Mouse (Mus musculus): ENCODE data around the gene Hsph1.

The Hsph1 gene

DNA sequence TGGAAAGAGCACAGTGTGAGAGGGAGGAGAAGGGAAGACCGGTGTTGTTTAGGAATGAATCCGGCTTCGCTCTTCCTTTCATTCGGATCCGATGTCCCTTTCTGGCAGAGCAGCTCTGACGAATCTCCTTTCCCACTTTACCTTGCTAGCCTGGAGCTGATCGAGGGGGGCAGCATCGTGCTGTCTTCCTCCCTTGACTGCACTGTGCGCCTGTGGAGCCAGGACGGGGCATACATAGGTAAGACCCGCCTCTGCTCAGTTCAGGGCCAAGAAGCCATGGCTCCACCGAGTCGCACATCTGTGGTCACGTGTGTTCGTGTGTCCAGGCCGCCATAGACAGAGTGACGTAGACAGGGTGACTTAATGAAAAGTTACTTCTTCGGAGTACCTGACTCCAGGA lies 38.8 kb downstream of the Hsph1 start:
- in situ Hi-C loops (cut with MboI, MseI) = no loop called here

DNA sequence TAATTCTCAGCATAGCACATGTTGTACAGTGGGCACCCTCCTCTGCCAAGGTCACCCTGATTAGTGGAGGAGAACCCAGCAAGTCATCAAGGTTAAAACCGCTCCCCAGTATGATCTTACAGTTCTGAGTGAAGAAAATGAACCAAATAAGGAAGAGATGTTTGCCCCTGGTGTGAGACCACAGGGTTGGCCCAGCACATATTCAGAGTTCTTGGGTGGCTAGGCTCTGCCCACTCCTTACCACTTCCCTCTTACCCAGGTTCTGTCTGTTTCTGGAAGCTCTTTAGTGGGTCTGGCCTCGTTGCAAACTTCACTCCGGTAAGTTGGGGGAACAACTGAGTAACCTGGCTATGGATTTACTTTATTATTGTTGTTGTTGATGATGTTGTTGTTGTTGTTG lies 42.0 kb downstream of the Hsph1 start:
- in situ Hi-C loops (cut with MboI, MseI) = no loop called here

DNA sequence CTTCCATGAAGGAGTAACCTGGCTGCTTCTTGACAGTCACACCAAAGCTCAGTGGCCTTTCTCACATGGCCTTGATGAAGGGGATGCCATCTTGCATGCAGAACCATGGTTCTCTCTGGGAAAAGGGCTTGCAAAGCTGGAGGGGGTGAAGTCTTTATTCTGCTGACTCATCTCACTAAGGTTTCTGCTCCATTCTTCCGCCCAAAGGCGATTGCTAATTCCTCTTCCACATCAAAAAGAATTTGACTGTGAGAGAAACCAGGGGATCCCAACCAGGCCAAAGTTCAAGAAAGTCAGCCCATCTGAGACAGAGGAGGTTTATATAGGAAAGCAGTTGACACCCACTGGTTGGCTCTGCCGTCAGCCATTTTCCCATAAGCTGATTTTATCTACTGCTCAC lies 46.2 kb downstream of the Hsph1 start:
- in situ Hi-C loops (cut with MboI, MseI) = loop anchor here (5.0 kb wide), 1 partner anchor 87 kb away; the partner anchor contains the start of gene B3glct

DNA sequence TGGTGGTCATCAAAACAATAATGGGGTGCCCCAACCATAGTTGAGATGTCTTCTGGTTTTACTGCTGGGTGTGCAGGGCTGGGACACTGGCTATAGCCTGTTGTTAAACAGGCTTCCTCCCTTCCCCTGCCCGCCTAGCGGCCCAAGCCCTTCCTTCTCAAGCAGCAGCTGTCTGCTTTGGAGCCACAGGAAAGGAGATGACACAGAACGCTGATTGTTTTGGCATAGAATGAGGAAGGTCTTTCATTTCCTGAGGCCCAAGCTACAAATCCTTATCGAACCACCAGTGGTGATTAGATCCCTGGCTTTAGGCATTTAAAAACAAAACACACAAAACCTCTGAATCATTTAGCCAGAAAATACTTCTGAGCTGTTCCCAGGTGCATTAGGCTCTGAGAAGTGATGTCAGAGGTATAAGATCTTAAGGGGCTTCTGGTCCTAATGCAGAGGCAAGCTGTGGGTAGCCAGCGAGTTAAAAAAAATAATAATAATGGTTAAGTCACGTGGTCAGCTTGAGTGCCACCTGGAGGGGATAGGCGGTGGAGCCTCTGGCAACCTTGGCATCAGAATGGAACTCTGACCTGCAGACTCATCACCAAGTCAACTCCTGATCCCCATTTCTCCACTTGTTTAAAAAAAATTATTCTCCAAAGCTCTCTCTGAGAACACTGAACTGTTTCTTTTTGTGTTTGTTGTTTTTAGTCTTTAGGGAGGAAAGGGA lies 47.2 kb downstream of the Hsph1 start:
- in situ Hi-C loops (cut with MboI, MseI) = loop anchor here (5.0 kb wide), 1 partner anchor 88 kb away; the partner anchor contains the start of gene B3glct

DNA sequence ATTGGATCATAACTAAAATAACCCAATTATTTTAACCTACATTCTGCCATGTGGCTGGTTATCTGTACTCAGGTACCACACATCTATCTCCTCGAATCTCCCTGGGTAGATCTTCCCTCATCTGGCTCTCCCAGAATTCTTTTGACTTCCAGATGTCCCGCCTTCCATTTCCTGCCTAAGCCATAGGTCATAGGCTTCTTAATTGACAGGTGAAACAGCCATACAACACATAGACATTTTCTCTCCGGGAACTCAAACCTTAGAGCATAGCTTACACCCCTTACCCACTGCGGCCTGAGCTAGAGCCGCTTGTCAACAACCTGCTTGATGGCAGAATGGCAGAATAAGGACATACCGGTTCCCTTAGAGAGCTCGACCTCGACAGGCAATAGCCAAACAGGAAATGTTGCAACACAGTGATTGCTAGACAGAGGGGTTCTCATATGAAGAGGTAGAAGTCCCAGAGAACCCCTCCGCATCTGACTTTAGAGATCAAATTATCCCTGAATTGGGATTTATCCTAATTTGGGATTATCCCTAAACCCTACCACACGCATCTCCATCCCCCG lies 48.8 kb downstream of the Hsph1 start:
- in situ Hi-C loops (cut with MboI, MseI) = loop anchor here (5.0 kb wide), 1 partner anchor 90 kb away; the partner anchor contains the start of gene B3glct

DNA sequence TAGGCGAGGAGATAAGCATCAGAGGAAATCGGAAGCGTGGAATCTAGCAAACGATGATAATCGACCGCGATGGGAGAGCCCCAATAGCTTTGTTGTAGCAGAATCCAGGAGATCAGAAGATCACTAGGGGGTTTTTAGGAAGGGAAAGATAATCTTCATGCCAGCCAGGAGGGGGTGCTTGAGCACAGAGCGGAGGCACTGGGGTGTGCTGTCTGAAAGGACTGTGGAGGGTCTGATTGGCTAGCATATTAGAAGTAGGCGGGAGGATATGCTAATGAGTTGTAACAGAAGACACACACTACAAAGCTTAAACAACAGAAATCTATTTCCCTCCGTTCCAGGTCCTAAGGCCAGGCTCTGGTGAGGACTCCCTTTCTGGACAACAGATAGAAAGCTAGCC lies 50.3 kb downstream of the Hsph1 start:
- in situ Hi-C loops (cut with MboI, MseI) = loop anchor here (5.0 kb wide), 1 partner anchor 91 kb away; the partner anchor contains the start of gene B3glct

DNA sequence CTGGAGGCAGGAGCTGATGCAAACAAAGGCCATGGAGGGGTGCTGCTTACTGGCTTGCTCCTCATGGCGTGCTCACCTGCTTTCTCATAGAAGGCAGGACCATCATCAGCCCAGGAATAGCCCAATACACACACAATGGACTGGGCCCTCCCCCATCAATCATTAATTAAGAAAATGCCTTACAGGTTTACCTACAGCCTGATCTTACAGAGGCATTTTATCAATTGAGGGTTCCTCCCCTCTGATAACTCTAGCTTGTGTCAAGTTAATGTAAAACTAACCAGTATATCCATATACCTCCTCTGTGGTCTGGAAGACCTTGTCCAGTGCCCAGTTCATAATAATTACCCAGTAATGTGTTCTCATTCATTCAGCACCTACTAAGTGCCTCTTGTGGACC lies 50.9 kb downstream of the Hsph1 start:
- in situ Hi-C loops (cut with MboI, MseI) = loop anchor here (5.0 kb wide), 1 partner anchor 92 kb away; the partner anchor contains the start of gene B3glct

DNA sequence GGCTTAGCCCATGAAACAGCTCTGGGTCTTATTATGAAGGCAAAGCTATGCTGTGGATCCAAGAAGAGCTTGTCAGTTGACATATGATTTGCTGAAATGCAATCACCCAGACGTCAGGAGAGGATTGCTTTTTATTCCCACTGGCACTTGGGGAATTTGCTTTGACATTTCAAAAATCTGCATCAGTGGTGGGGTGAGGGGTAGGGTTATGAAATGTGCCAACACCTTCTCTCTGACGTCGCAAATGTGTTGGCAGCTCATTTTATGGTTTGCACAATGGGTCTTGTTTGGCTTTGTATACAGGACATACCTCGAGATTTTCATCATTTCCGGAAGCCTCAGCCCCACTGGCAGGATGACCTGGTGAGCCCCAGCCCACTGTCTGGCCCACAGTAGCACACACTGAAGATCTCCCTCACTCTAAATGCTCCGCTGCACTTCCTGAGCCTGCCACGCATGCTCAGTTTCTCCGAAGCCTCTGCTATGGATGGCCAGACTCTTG lies 52.0 kb downstream of the Hsph1 start:
- in situ Hi-C loops (cut with MboI, MseI) = no loop called here

DNA sequence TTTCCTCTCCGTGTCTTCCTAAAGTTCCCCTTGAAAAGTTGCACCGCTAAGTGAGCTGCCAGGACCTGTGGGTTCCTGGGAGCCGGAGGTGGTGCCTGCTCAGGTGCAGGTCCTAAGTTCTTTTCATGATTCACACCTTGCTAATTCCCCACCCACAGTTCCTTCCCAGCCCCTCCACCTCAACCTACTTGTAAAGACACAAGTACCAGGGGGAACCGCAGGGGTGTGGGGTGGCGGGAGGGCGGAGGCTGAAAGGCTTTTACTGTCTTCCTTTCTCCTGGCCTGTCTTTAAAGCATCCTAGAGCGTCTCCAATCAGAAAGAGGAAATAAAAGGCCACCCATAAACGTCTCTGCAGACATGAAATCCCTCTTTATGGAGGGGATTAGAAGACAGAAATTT lies 52.7 kb downstream of the Hsph1 start:
- in situ Hi-C loops (cut with MboI, MseI) = no loop called here

DNA sequence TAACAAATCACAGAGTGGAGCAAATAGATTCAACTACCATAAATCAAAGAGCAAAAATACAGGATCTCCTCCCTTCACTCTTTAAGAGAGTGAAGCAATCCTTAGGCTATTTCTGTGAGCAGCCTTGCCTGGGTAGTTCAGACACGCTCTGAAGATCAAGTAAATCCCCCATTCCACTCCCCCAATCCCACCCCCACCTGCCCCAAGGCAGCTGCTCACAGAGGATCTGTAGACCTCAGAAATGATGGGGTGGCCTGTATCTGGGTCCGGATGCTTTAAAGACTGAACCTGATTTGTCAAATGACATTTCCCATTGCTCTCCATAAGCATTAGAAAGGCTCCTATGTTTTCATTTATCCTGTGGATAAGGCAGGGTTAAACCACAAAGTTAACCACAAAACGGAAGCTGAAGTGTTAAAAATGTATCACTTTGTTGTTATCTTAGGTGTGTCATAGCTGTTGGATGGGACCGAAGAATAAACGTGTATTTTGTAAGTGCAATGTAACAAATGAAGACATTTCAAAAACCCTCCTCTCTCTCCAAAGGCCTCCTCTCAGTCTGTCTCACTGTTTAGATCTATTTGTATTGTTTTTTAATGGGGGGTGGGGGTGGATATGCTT lies 53.4 kb downstream of the Hsph1 start:
- in situ Hi-C loops (cut with MboI, MseI) = no loop called here

DNA sequence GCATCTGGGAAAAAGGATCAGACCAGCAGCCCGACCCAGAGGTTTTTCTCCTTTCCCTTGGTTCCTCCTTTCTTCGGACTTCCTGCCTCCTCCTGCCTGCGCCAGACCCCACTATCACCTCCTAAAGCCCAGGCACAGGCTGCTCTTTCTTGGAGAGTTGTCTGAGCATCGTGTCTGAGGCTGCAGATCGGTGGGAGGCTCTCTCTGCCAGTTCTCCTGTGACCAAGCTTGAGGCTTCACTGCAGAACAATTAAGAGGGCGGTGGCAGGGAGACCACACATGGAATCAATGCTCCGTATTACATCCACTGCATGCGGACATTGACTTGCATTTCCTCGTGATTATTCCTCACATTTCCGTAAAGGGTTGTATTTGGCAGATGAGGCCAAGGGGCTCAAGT lies 58.7 kb downstream of the Hsph1 start:
- in situ Hi-C loops (cut with MboI, MseI) = no loop called here

DNA sequence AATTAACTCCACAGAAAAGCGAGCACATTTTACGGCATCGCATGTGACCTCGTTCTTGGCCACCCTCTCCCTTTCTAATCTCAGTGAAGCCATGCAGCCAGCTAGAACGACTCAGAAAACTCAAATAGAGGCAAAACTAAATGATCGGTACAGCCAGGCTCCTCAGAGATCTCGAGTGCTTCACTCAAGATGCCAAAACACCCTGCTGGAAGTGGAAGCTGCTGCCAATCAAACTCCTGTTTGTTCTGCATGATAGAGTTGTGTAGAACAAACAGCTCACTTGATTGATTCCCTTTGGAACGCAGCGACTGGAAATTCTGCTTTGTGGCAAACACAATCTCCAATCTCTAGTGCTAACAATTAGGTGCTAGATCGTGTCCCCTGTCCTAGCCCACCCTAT lies 59.2 kb downstream of the Hsph1 start:
- in situ Hi-C loops (cut with MboI, MseI) = no loop called here

DNA sequence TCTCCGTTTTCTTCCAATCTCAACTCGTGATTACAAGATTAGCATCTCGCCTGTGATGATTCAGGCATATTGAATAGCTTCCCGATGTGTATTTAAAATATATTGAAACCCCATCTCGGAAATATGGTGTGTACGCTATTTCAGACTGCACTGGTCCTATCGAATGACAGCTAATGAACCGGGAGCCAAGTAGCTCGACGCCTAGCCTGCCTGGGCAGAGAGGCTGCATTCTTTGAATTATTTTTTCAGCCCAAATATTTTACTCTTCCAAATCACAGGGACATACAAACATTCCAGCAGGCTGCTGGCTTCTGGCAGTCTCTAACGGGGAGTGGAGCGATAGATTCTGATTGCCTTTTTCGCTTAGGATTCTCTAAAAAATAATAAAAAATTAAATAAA lies 67.2 kb downstream of the Hsph1 start:
- in situ Hi-C loops (cut with MboI, MseI) = no loop called here

DNA sequence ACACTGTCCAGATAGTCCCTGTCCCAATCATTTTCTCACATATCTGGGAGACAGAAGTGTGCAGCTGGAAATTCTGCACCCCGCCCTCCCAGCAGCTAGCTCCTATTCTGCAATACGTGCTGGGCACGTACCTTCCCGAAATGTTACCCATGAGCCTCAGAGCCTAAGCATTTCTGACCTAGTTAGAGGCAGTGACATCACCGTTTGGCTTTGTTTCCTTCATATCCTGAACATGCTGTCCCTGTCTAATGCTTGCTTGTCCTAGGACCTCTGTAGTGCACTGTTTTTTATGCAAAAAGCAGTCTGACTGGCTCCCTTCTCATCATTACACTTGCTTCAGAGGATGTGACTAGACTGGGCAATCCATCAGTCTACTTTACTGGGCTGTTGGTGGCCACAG lies 69.2 kb downstream of the Hsph1 start:
- in situ Hi-C loops (cut with MboI, MseI) = no loop called here

DNA sequence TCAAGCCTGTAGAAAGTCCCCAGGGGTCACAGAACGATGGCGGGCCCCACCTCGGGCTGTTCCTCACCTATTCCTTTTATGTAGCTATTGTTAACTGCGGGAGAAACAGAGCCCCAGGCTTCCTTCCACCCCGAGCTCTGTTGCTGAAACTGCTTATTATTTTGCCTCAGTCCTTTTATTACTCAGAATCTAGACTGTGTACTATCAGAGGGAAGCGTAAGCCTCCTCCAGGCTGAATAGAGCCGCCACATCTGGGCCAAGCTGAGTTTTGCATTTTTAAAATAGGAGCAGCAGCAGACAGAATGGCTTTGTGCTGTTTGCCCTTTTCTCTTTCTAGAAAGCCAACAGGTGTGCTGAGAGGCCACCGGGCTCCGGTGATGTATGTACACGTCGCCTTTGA lies 70.2 kb downstream of the Hsph1 start:
- in situ Hi-C loops (cut with MboI, MseI) = no loop called here
